Mouse (Mus musculus): ENCODE data around the gene RPS10-NUDT3.

- no peak for TF ChIP-seq EP300 (IDR thresholded peaks at IDR 0.05; ENCODE audit: low read depth)
- no peak for TF ChIP-seq CTCF (IDR thresholded peaks at IDR 0.05; ENCODE audit: low read depth)
Observed at GRCm38 (mm10) chr17:27575116-27575776, 59.8 kb downstream of the RPS10-NUDT3 start.

Data from liver, postnatal 0 days (tissue).